Mouse (Mus musculus) liver, embryonic 16.5 days (tissue): ENCODE measurements around the gene Zfp706. TPM values are rescaled to one million over a fixed set of nuclear protein-coding genes. Genes with fewer than 3 reads are reported as not detected.
A peak's percentile ranks its signal among the peaks of the same experiment; 100 is the strongest.

Source experiments
- ATAC-seq: fragments of 200-750 bp; cut with Nextera tagmentation; 2 replicates; pipeline ENCODE4 v1.8.0; 2017; ENCODE audit warnings: low read depth, mild to moderate bottlenecking, moderate number of reproducible peaks, moderate library complexity
- H3K27ac ChIP-seq: fragments of 300-500 bp; sonication (generic); 2 replicates; pipeline ENCODE4 v1.5.1; 2014; ENCODE audit warnings: mild to moderate bottlenecking, low read length
- H3K27me3 ChIP-seq: fragments of 300-500 bp; sonication (generic); 2 replicates; pipeline ENCODE4 v1.6.1; 2014; ENCODE audit warnings: low read depth, low read length, mixed read lengths; ENCODE audit not compliant: control insufficient read depth, insufficient read depth
- H3K36me3 ChIP-seq: fragments of 300-500 bp; sonication (generic); 2 replicates; pipeline ENCODE4 v1.6.1; 2014; ENCODE audit warnings: mild to moderate bottlenecking; ENCODE audit not compliant: control insufficient read depth, insufficient read depth
- H3K4me1 ChIP-seq: fragments of 300-500 bp; sonication (generic); 2 replicates; pipeline ENCODE4 v1.6.1; 2014; ENCODE audit warnings: low read depth, low read length, mixed read lengths; ENCODE audit not compliant: control insufficient read depth
- H3K4me2 ChIP-seq: fragments of 300-500 bp; sonication (generic); 2 replicates; pipeline ENCODE4 v1.6.1; 2014; ENCODE audit warnings: low read depth, low read length, mixed read lengths
- H3K4me3 ChIP-seq: fragments of 300-500 bp; sonication (generic); 2 replicates; pipeline ENCODE4 v1.5.1; 2014; ENCODE audit warnings: low read depth, mild to moderate bottlenecking, low read length
- H3K9ac ChIP-seq: fragments of 300-500 bp; sonication (generic); 2 replicates; pipeline ENCODE4 v1.6.1; 2014; ENCODE audit warnings: low read depth, low read length
- H3K9me3 ChIP-seq: fragments of 300-500 bp; sonication (generic); replicated peaks from 2 replicates; pipeline ENCODE4 v1.6.1; 2016; ENCODE audit warnings: low read length; ENCODE audit not compliant: control insufficient read depth
- WGBS: fragments of 180-500 bp; shearing (Covaris S2); extraction: QIAGEN DNeasy Blood & Tissue Kit; methylation state at CpG from one replicate; pipeline ENCODE4 v1.1.7; 2014; ENCODE audit not compliant: insufficient replicate concordance; 5-methylcytosine and 5-hydroxymethylcytosine counted together
- polyA plus RNA-seq: library from polyadenylated mRNA; unstranded; fragments of >200 nt; fragmentation: Nextera tagmentation; extraction: Ambion mirVana; gene quantifications from 2 replicates; pipeline ENCODE4 v1.2.1, GENCODE M21; 2015

The Zfp706 gene
- polyA plus RNA-seq, 1 experiment from 2014 or later, result 151 TPM

- H3K4me2 ChIP-seq, result no peak overlapping the region
- no peaks in the 10 kb centered on the region for H3K9me3 ChIP-seq
- no peak overlapping the region for H3K4me3 ChIP-seq
- no peaks in the 10 kb centered on the region for H3K36me3 ChIP-seq
- 37% methylated on average over 6 of the region's 6 CpGs for WGBS
- no peak overlapping the region for H3K27ac ChIP-seq
- H3K27me3 ChIP-seq, result no peaks in the 10 kb centered on the region
- H3K4me1 ChIP-seq, result peaks cover 2% of the 10 kb centered on the region
- ATAC-seq, result no peak
- no peak overlapping the region for H3K9ac ChIP-seq
Measured at GRCm38 (mm10) chr15:36987211-36987877, 20.2 kb downstream of the Zfp706 start.

DNA sequence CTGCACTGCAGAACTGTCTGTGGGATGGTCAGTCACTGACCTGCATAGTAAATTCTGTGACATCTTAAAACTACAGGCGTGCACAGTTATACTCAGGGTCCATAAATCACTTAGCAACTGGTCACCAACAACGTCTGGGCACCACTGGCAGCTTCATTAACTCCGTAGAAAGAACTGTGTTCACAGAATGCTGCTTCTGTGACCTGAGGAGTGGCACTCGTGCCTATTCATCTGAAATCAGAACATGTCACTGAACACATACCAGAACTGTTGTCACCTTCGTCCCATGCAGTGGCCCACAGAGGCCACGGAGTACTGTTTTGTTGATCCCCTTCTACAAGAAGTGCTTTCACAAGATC lies 22.0 kb downstream of the Zfp706 start:
- Histone ChIP-seq H3K4me3 (no peak overlapping the region), H3K9me3 (no peaks in the 10 kb centered on the region), H3K27me3 (no peaks in the 10 kb centered on the region), H3K4me2 (no peak overlapping the region), H3K4me1 (no peaks in the 10 kb centered on the region; the same call in 1 of the 2 replicates), H3K9ac (no peak overlapping the region), H3K27ac (no peak overlapping the region), H3K36me3 (no peaks in the 10 kb centered on the region)
- no peak for ATAC-seq
- 64% methylated on average over 6 of the region's 6 CpGs for WGBS

DNA sequence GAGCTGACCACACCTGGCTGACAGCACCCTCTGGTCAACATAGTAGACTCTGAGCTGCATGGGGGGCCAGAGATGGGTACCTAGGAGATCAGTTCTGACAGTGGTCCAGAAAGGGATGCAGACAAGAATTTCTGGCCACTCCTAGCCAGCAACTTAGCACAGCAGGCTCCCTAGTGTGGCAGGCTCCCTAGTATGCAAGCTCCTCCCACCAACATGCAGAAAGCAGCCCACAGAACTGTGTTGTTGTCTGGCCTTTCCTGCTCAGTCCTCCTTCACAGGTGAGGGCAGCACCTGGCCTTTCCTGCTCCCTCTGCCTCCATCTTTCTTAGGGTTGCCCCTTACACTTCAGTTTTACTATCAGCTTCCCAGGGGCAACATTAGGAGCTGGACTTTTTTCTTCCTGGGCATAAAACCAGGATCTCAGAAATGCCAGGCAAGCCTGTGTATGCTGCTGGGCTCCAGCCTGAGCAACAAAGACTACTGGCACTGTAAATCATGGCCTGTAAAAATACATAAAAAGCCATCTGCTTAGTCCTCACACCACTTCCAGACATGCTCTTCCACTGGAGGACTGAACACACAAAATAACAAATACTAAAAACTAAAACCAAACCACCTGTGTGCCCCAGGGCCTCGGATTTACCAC lies 22.5 kb downstream of the Zfp706 start:
- 38% methylated on average over 1 of the region's 1 CpGs for WGBS
- H3K4me1 ChIP-seq, result peaks cover 3% of the 10 kb centered on the region
- no peaks in the 10 kb centered on the region for H3K36me3 ChIP-seq
- H3K4me3 ChIP-seq, result no peak overlapping the region
- H3K9me3 ChIP-seq, result no peaks in the 10 kb centered on the region
- H3K27ac ChIP-seq, result no peak overlapping the region
- no peaks in the 10 kb centered on the region for H3K27me3 ChIP-seq
- no peak overlapping the region for H3K4me2 ChIP-seq
- no peak for ATAC-seq
- H3K9ac ChIP-seq, result no peak overlapping the region

- no peaks in the 10 kb centered on the region for H3K27me3 ChIP-seq
- no peak overlapping the region for H3K27ac ChIP-seq
- no peaks in the 10 kb centered on the region for H3K36me3 ChIP-seq
- H3K9ac ChIP-seq, result no peak overlapping the region
- H3K4me2 ChIP-seq, result no peak overlapping the region
- no peaks in the 10 kb centered on the region for H3K9me3 ChIP-seq
- 55% methylated on average over 3 of the region's 3 CpGs for WGBS
- ATAC-seq, result no peak
- peaks cover 6% of the 10 kb centered on the region for H3K4me1 ChIP-seq
- H3K4me3 ChIP-seq, result no peak overlapping the region
Measured at GRCm38 (mm10) chr15:36983455-36983854, 24.1 kb downstream of the Zfp706 start.

- Histone ChIP-seq H3K4me3 (peak overlapping the region; percentile 45), H3K4me1 (peaks cover 6% of the 10 kb centered on the region), H3K9ac (0 out of 2 replicates have a peak overlapping the region, but pooled peaks have one; percentile 3), H3K27ac (no peak overlapping the region), H3K9me3 (no peaks in the 10 kb centered on the region), H3K36me3 (no peaks in the 10 kb centered on the region), H3K27me3 (no peaks in the 10 kb centered on the region), H3K4me2 (peak overlapping the region; percentile 61)
- no peak for ATAC-seq
- 31% methylated on average over 8 of the region's 8 CpGs for WGBS
Measured at GRCm38 (mm10) chr15:36980238-36980637, 27.3 kb downstream of the Zfp706 start.

GRCm38 (mm10) chr15:36979488-36980201 lies 27.9 kb downstream of the Zfp706 start:
- peak; percentile 75 for ATAC-seq
- peak overlapping the region; percentile 61 for H3K4me2 ChIP-seq
- no peaks in the 10 kb centered on the region for H3K9me3 ChIP-seq
- 0 out of 2 replicates have a peak overlapping the region, but pooled peaks have one; percentile 3 for H3K9ac ChIP-seq
- no peaks in the 10 kb centered on the region for H3K36me3 ChIP-seq
- no peak overlapping the region for H3K27ac ChIP-seq
- peaks cover 9% of the 10 kb centered on the region for H3K4me1 ChIP-seq
- H3K4me3 ChIP-seq, result peak overlapping the region; percentile 45
- no peaks in the 10 kb centered on the region for H3K27me3 ChIP-seq
- 6% methylated on average over 20 of the region's 20 CpGs for WGBS

GRCm38 (mm10) chr15:36979159-36979487 lies 28.4 kb downstream of the Zfp706 start:
- Histone ChIP-seq H3K9ac (no peak overlapping the region), H3K36me3 (no peaks in the 10 kb centered on the region), H3K27me3 (no peaks in the 10 kb centered on the region), H3K27ac (no peak overlapping the region), H3K4me3 (no peak overlapping the region; the same call in 1 of the 2 replicates), H3K4me2 (peak overlapping the region; percentile 61; the same call in 1 of the 2 replicates), H3K4me1 (peaks cover 13% of the 10 kb centered on the region), H3K9me3 (no peaks in the 10 kb centered on the region)
- 43% methylated on average over 5 of the region's 5 CpGs for WGBS
- ATAC-seq, result no peak

DNA sequence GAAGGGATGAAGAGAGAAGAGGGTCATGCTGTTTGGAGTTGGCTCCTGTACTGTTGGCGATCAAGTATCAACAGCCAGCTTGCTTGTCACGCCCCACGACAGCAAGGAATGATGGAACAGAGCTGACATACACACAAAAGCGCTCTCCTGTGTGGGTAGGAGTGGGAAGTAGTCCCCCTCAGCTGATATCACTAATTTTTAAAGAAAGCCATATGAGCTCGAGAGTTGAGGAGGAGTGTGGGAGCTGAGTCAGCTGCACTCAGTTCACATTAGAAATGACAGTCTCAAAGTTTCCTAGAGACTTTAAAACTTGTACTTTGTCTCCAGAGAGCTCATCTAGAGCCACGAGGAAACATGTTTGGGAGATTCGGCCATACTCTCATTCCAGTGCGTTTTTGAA lies 29.8 kb downstream of the Zfp706 start:
- Histone ChIP-seq H3K4me3 (no peak overlapping the region), H3K9me3 (no peaks in the 10 kb centered on the region), H3K9ac (no peak overlapping the region), H3K4me1 (peaks cover 18% of the 10 kb centered on the region), H3K27ac (no peak overlapping the region), H3K4me2 (no peak overlapping the region), H3K27me3 (no peaks in the 10 kb centered on the region), H3K36me3 (no peaks in the 10 kb centered on the region)
- no peak for ATAC-seq
- WGBS, result 59% methylated on average over 8 of the region's 8 CpGs

DNA sequence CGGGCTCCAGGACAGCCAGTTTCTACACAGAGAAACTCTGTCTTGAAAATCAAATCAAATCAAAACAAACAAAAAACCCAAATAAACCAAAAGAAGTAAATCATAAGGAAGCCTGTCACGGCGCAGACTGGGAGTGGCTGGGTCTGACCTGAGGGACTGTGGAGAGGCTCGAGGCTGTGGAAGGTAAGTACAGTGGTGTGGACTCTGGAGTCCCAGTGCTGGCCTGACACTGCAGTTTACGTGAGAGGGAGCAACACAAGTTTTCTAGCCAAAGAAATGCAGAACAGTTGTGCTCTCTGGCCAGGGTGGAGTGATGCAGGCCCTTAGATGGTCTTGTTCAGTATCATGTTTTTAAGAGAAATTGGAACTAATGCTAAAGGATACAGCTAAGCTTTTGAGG lies 31.9 kb downstream of the Zfp706 start:
- no peak overlapping the region for H3K4me2 ChIP-seq
- H3K9ac ChIP-seq, result no peak overlapping the region
- H3K36me3 ChIP-seq, result no peaks in the 10 kb centered on the region
- no peaks in the 10 kb centered on the region for H3K9me3 ChIP-seq
- H3K27ac ChIP-seq, result no peak overlapping the region
- H3K4me1 ChIP-seq, result peaks cover 18% of the 10 kb centered on the region
- no peak overlapping the region for H3K4me3 ChIP-seq
- no peak for ATAC-seq
- no peaks in the 10 kb centered on the region for H3K27me3 ChIP-seq
- WGBS, result 65% methylated on average over 5 of the region's 5 CpGs
